Mouse (Mus musculus): ENCODE measurements around the gene Frmpd4.

GRCm38 (mm10) chrX:168020574-168021145, 556.4 kb downstream of the Frmpd4 start:
- TF ChIP-seq CTCF (IDR thresholded peaks at IDR 0.05; ENCODE audit: control insufficient read depth, insufficient read depth, insufficient replicate concordance, low read depth, low read length) (no peak), POLR2A (IDR thresholded peaks at IDR 0.05; ENCODE audit: control insufficient read depth, low read depth, low read length) (no peak)
